Mouse (Mus musculus) brown adipose tissue, adult 24 weeks (tissue): Measurements from ENCODE around the gene Gm20831. TPM values are rescaled to one million over a fixed set of nuclear protein-coding genes. Genes with fewer than 3 reads are reported as not detected.
"Not testable (repeated sequence)": the region's sequence is repeated elsewhere in the genome, so short reads cannot be mapped to it uniquely, and the experiment has no call there.

Experiments used
- H3K27ac ChIP-seq: fragments of 200-500 bp; replicated peaks from 2 replicates; pipeline ENCODE4 v1.5.1; 2012; ENCODE audit warnings: low read depth, mild to moderate bottlenecking, low read length
- H3K4me1 ChIP-seq: fragments of 200-500 bp; 2 replicates; pipeline ENCODE4 v1.6.1; 2012; ENCODE audit warnings: low read length, mixed read lengths; ENCODE audit not compliant: control insufficient read depth, insufficient read depth, insufficient read length
- H3K4me3 ChIP-seq: fragments of 200-500 bp; 2 replicates; pipeline ENCODE4 v1.5.1; 2012; ENCODE audit warnings: low read depth, mild to moderate bottlenecking, low read length, moderate library complexity; ENCODE audit not compliant: insufficient read depth
- polyA plus RNA-seq: library from polyadenylated mRNA; stranded (reverse); fragments of >200 nt; gene quantifications from 2 replicates; pipeline ENCODE4 v1.2.4, GENCODE M21; 2012; ENCODE audit not compliant: missing spikeins, insufficient read depth, insufficient read length

Gm20831 gene
- polyA plus RNA-seq, result not detected in 2 replicates

GRCm38 (mm10) chrY:17874441-17874840 lies at the start of gene Gm20831, which contains the start of gene Gm20772:
TSS of gene Gm20831 (plus strand) at chrY:17874741.
TSS of gene Gm20772 (plus strand) at chrY:17874741.
- not testable (repeated sequence) for H3K27ac ChIP-seq, H3K4me3 ChIP-seq

GRCm38 (mm10) chrY:17846166-17846565 lies 28.4 kb upstream of the Gm20831 start, which contains the start of gene Gm21904:
TSS of gene Gm21904 (minus strand) at chrY:17846266.
- not testable (repeated sequence) for H3K4me1 ChIP-seq, H3K27ac ChIP-seq, H3K4me3 ChIP-seq

More at GRCm38 (mm10) chrY:17874441-17874840, at the start of gene Gm20831, which contains the start of gene Gm20772:
- not testable (repeated sequence) for H3K4me1 ChIP-seq

GRCm38 (mm10) chrY:17937230-17937629 lies 62.7 kb downstream of the Gm20831 start, which contains the start of gene Srsy:
TSS of gene Srsy (minus strand) at chrY:17937330.
- H3K27ac ChIP-seq, H3K4me3 ChIP-seq, H3K4me1 ChIP-seq: not testable (repeated sequence)

Other genes with a start within 250 kb of the Gm20831 start
- not detected in 2 replicates for gene Gm21904, start 28.5 kb upstream of the Gm20831 start, polyA plus RNA-seq
- not detected in 2 replicates for gene Gm20772, start within 50 bp of the Gm20831 start, polyA plus RNA-seq
- gene Srsy, start 62.6 kb downstream of the Gm20831 start, polyA plus RNA-seq, result not detected in 2 replicates
- gene Gm21764, start 187.1 kb downstream of the Gm20831 start, polyA plus RNA-seq, result not detected in 2 replicates
- not detected in 2 replicates for gene Ssty1, start 214.4 kb downstream of the Gm20831 start, polyA plus RNA-seq